Mouse (Mus musculus) left cerebral cortex, adult 18-20 months (tissue): ENCODE measurements at regions not wholly inside any gene's neighbourhood (a gene's known extent, or its start where the extent isn't known, plus 50 kb on each side); places are given as distances from the start of the nearest gene placed in this dataset.

Source experiments
- DNase-seq, 2 experiments: peaks; one replicate each; pipeline ENCODE4 v3.0.0; 2021 to 2022; ENCODE audit warnings: low spot score in 2 of 2, mixed read lengths in 1 of 2

DNA sequence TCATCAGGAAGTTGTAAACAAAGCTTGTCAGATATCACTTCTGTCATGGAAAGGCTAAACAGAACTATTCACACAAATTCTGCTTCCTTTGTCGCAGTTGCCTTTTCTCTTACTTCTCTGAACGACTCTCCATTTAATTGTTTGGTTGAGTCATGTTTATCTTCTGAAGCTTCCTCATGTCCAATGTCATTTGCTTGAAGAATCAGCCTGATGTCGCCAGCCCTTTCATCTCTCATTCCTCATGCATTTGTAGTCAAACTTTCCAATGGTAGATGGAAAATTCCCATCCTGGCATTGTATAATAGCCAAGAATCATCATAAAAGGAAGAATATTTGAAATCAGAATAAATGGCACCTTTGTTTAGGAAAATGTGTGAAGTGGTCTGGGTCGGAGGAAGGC is 225.6 kb upstream of the Pde3a start:
- DNase-seq, result no peak

DNA sequence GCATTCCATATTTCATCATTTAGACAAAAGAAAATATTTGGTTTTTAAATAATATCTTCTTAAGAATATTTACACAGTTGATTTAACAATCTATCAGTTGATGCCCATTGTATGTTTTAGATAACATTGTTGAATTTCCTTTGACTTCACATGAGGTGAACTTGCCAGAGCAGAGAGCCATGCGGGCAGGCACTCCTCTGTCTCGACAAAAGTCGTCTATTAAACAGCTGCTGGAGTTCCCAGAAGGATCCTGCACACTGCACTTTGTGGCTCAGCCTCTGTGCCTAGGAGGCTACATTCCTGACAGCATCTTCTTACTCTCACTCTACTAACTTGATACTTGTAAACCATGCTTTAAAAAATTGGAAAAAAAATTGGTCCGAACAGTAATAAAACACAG is 221.7 kb upstream of the Pde3a start:
- no peak for DNase-seq

DNA sequence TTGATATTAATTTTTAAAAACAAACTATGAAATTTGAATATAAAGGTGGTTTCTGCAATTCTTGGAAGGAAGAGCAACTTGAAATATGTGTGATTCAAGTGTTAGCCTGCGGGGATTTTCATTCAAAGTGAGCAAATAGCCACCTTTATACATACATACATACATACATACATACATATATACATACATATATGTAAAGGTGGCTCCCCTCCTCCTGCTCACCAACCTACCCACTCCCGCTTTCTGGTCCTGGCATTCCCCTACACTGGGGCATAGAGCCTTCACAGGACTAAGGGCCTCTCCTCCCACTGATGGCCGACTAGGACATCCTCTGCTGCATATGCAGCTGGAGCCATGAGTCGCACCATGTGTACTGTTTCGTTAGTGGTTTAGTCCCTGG is 221.3 kb upstream of the Pde3a start:
- no peak for DNase-seq

DNA sequence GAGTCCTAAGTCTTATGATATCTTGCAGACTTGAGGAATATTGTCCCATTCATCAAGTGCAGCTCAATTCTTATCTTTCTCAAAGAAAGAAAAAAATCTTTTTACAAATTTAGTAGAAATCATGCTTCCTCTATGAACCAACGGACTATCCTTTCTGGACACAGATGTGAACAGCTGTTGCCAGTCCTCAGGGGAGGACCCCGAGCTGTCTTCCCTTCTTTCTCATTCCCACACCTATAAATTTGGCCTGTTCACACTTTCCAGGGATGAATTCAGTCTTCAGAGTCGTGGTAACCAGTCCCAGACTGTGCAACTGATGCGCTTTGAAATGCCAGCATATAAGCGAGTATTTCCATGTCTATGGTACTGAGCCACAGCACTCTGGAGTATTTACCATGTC is 214.2 kb upstream of the Pde3a start:
- no peak for DNase-seq

DNA sequence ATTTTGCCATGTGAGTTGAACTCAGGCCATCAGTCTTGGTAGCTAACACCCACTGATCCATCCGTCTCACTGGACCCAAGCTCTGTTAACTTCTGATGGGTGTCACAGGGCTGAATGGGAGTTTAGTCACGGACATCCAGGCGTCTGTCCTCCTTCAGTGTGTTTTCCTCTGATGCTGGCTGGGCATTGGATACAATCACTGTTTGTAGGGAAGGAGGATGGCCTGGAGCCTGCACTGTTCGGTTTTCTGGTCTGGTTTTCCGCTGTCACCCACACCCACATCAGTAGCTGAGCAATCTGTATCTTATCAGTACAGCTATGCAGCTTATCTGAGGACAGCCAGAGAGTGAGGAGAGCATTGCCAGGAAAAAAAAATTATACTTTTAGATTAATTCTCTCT is 207.7 kb upstream of the Pde3a start:
- DNase-seq, result no peak

DNA sequence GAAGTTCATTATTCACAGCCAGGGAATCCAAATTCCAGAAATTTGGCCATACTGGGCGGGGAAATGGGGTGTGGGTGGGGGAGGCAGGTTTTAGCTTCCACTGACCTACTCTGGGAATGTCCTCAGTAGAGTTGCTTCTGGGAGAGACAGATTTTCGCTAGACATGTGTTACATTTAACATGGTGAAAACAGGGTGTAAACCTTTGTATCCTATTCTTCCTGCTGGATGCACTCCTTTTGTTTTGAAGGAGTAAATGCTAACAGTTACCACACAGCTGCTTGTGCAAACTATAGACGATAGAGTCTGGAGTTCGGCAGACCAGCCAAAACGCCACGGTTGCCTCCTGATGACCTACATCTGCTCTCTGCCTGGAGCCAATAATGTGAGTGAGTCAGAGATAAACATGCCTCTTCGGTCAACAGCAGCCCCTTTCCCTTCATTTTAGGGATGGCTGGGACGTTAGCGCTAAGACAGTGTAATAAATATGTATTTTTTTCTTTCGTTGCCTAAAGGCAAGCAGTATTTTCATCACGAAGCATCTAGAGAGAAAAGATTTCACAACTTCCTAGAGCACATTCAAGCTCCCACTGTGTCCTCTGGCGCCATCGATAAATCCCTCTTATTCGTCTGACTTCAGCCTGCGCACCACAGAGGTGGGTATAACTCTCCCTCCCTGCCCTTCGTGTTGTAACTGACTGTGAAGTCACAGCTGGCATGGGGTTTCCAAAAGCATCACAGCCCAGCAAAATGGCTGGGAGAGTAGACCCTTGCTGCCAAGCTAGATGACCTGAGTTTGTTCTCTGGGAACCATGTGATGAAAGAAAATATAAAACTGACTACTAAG is 207.1 kb upstream of the Pde3a start:
- no peak for DNase-seq

DNA sequence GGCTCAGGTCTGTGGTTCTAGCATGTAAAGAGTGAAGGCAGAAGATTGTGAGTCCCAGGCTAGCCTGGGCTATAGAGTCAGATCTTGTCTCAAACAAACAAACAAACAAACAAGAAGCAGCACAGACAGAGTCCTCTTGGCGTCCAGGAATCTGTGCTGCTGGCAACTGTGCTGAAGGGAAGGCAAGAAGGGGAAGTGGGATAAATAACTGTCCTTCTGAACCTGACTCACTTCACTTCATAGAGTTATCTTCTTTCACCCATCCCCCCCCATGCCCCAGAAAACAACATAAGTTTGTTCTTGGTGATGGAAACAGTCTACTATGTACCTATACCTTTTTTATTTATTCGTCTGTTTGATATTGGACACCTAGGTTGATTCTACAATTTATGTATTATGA is 200.8 kb upstream of the Pde3a start:
- no peak for DNase-seq

DNA sequence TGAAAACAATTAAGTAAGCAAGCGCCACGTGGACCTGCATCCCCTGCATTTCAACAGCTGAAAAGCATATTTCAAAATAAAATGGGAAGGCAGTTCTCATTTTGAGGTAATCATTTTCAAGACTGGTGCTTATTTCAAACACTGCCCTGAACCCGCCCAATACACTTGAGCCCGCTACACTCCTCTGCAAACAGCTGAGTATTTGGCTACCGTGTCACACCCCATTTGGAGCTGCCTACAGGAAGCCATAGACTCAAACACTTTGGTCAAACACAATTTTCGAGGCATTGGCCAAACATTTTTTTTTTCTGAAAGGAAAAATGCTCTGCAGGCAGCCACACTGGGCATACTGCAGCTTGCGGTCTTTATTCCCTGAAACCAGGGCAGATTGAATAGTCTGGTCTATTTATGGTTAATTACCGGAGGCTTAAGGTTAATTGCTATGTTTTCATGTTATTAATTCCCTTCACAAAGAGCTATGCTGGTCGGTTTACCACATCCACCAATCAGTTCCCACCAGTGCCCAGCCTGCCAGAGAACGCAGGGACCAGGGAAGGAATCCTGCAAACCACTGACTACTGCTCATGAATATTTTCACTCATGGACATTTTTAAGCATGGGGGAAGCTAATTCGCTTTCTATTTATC is 198.9 kb upstream of the Pde3a start:
- DNase-seq, result no peak

DNA sequence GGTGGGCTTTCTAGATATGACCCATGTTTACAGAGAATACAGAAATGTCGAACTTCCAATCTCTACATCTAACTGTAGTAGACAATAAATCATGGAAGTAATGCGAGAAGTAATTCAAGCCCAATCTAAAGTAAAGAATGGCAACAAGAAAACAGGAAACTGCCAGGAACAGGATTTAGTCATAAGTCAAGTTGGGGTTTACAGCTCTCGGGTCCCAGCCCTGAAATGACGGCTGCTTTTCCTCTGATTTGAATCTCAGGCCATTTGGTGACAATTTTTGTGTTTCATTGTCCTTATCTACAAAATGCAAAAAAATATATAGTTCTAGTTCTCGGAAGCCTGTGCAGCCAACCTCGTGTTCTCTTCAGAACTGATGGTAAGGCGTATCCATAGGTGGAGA is 195.0 kb upstream of the Pde3a start:
- no peak for DNase-seq

DNA sequence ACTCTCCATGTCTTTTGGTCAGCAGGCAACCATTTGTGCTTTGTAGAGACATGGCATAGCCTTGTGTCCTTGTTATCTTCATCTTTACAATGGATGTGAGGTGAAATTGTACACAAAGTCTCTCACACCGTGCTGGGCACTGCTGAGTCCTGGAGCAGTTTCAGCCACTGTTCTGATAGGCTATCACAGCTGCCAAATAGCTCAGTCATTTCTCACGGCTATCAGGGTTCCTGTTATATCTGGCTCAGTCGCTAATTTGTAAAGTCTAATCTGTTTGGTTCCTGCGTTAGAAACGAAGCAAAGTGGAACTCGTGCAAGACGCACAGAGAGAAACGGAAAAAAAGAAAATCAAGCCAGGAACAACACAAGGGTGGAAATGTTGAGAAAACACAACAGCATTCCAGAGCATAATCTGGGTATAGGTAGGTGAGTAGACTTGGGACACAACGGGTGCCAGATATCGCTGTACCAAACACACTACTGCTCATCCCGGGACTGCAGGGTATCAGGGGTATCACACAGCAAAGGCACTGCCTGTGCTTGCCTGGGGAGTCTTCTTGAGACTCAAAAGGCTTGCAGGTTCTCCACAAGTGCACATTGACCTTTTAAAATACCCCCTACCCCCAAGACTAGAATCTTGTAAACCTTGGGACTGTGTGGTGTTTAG is 189.7 kb upstream of the Pde3a start:
- no peak for DNase-seq

DNA sequence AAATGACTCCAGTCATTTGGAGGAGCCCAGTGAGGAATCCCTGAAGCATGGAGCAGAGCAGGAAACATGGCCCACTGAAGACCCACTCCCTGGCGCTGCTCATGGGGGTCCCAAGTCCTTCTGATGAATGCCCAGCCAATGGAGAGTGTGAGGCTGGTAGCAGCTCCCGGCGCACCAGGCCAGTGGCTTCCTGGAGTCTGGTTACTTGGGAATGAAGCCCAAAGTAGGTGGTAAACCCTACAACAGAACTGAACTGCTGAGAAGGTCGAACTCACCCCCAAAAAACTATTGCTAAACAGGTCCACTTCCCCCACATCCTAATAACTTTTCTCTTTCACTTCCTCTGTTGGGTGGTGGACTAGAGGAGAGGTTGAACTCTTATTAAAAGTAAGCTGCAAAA is 183.3 kb upstream of the Pde3a start:
- no peak for DNase-seq

DNA sequence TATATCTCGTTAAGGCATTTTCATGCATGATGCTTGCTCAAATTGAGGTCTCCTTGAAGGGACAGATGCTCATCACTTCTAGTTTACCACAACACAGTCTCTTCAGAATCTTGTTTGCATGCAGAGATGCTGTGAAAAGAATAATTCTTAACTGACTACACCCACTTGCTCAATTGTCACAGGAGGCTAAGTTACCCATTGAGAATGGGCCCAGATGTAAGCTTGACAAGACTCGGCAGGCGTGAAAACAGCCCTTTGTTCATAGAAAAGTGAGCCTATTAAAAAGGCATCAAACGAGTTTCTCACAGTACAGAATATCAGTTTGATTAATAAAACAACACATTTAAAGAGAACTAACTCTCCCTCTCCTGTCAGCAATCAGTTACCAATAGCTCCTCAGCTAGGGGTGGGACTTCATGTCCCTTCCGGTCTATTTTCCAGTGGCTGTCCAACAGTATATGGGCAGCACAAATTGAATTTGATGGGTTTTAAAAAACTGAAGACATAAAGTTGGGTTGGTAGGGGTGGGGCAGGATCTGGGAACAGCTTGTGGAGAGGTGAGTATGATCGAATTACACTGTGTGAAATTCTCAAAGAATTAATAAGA is 180.1 kb upstream of the Pde3a start:
- DNase-seq, result no peak

DNA sequence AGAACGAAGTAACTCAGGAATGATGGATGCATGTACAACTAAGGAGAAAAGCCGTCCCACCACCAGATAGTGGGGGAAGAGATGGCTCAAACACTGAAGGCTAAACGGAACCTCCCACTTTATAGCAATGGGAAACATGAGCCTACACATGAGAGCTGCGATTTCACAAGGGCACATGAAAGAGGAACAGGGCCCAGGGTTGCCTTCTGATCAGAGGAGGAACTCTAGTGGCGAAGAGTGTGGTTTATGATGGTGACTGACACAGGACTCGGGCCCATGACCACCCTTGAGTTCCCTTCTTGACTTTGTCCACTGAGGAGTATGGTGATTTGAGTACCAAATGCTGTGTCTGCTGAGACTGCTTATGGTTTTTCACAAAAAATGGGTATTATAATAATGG is 179.2 kb upstream of the Pde3a start:
- no peak for DNase-seq

DNA sequence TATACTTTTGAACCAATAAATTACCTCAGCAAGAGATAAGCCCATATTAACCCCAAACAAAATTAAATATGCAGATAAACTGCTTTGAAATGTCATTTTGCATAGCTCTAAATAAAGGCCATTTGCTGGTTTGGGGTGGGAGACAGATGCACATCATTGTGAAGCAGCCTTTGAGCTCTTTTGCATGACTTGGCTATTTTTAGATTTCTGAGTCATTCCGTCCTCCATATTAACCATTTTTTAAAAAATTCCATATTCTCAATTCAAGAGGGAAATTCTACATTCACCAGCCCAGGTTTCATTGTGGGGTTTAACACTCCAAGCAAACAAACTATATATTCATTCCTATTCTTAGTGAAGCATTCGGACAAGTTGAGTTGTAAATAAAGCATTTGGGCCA is 177.6 kb upstream of the Pde3a start:
- no peak for DNase-seq

DNA sequence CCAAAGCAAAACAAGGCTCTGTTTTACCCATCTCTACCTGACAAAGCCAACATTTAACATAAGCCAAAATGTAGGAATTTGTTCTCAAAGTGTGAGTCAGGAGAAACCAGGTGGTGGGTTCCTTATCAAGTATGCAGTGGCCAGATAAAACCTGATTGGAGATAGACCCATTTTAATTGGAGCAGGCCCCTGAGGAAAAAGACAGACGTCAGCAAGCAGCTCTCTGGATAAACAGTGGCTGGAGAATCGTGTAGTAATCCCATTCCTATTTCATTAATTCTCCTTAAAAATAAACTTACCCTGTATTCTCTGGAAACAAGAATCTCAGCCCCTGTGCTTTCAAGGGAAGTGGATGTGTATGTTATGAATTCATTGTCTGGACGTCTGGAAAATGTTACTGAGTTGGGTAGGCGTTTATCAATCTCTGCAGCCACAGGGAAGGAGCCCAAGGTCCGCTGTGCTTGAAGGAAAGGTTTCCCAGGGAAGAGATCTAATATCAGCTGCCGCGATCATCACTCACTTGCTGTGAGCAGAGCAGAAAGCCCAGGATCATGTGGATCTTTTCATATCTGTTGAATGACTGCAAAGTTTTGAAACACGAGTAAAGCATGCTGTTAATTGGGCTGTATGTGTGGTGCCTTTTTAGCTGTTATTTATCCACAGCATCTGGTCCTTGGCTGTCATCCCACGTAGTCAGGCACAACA is 157.8 kb upstream of the Pde3a start:
- no peak for DNase-seq

DNA sequence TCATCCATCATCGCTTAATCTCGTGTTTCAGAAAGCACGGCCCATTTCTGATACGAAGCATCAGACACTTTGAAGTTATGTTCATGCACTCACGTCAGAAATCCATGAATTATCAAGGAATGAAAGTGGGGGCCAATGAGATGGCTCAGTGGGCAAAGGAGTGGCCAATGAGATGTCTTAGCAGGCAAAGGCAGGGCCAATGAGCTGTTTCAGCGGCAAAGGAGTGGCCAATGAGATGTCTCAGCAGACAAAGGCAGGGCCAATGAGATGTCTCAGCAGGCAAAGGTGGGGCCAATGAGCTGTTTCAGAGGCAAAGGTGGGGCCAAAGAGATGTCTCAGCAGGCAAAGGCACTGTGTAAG is 157.3 kb upstream of the Pde3a start:
- no peak for DNase-seq

DNA sequence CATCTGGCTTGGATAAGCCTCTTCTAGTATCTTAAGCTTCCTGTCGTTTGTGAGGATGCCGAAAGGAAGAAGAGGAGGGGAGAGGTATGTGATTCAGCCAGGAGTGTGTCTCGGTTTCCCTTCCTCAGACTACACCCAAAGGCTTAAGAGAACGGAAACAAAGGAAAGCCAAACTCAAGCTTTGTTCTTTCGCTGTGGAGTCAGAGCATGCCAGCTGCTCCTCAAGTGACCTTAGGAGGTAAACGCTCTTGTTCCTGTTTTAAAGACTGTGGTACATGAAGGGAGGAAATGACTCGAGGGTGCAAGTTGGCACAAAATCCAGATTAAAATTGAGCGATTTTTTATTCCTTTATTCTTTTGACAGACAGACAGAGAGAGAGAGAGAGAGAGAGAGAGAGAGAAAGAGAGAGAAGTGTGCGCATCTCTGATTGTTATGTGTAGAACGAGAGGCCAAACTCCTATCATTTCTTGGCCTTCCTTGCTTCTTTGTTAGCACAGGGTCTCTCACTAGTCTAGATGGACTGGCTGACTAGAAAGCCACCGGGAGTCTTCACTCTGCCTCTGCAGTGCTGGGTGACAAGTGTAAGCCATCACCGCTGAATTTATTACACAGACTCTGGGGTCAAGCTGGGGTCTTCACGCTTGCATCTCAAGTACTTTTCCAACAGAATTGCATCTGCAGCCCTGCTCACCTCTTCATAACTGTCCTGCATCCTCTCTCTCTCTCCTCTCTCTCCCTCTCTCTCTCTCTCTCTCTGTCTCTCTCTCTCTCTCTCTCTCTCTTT is 151.5 kb upstream of the Pde3a start:
- no peak for DNase-seq

DNA sequence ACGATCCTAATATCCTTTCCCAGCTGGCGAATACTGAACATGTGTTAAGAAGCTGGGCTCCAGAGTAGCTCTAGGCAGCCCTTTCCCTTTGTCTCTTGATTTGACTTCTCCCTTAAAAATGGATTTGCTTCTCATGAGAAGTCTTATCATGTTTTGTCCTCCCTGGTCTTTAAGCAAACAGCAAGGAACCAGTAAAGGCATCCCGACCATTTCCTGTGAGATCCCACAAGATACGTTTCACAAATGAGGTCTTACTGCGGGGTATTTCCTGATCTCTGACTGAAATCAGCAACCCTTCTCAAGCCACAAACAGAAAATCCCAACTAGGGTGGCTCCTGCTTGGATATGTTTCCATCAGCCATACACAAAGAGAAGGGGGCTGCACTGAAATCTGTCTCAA is 130.8 kb upstream of the Pde3a start:
- DNase-seq, result no peak

DNA sequence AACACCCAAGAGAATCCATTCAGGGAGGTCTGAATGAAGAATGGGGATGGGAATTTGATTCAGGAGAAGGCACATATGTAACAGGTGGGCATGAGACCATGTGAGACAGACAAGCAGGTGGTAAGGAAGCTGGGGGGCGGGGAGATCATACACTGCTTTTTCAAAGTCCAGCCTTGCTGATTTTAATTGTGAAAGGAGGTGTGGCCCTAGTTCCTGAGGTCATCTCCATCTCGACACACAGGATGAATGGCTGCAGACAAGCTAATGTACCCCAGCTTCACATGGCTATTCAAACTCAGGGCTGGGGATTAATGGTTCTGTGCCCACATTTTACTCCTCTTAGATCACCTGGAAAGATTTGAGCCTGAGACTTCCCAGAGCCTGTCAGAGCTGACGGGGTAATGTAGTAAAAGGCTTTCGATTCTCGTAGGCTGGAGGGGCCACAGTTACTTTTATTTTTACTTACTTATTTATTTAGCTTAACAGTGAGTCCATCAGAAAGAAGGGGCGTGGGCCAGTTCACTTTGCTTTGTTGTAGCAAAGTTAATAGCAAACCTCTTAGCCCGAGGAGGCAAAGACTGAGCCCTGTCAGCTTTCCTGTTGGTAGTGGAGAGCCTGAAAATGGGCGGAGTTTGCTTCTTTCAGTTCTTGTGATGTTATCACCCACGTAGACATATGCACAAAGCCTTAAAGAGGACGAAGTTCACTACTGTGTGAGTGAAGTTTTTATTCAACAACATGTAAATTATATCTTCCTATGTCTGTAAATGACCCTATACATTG is 122.3 kb upstream of the Pde3a start:
- no peak for DNase-seq

DNA sequence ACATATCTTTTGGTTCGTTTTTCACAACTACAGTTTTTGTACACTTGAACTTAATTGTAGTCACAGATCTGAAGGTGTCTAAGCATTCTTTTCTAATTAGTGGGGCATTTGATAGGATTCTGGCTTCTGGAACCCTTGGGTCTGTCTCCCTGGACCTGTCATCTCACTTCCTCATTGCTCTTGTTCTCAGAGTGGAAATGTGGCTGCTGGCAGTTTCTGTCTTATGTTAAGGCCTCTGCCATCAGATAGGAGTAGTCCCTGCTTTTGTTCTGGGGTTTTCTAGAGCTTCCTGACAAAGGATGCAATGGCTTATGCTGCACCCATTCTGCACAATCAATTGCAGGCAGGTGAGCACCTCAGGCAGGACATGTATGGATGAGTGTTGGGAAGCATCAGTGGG is 119.5 kb upstream of the Pde3a start:
- DNase-seq, result no peak
